Mouse (Mus musculus) kidney, postnatal 4 days (tissue): ENCODE measurements around the gene Cckbr.
A peak's percentile ranks its signal among the peaks of the same experiment; 100 is the strongest.

Experiments
- DNase-seq, 2 experiments: peaks; one replicate each; pipeline ENCODE4 v3.0.0; 2021; ENCODE audit warnings: mixed read lengths in 2 of 2

Gene Cckbr

GRCm38 (mm10) chr7:105425424-105426043, at the start of gene Cckbr:
Cckbr (plus strand) TSS chr7:105425731.
- DNase-seq = peak; percentile 42 to 53

DNA sequence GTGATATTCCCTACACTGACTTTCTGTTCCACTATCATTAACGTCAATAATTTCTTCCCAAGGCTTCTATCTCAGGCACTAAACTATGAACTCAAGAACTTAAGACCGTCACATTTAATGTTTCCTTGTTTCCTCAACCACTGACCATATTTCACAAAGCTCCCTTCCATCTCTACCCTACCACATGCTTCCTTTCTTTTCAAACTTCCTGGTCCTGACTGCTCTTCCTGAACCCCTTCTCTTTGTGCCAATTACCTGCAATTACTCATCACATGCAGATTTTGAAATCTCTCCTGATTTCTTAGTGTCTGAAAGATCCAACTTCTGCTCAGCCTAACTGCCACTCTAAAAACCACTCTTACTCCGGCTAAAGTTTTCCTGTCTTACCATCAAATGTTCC, 45.2 kb upstream of the Cckbr start:
- DNase-seq = no peak

- no peak for DNase-seq
These were observed 37.8 kb upstream of the Cckbr start for GRCm38 (mm10) chr7:105387696-105388095.

DNA sequence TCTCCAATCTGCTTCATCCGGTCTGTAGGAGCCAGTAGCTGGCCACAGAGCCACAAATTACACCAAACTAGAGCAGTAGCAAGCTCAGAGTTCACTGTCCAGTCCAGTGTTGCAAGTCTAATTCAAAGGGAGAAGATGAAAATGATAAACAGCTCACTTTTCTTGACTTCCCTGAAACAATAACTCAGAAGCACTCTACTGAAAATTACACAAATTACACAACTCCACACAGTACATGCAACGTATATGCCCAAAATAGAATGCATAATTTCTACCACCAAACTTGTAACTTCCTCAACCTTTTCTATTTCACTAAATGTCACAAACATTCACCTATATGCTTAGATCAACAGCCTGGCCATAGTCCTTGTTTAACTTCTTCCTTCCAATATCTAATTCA, 35.3 kb upstream of the Cckbr start:
- no peak for DNase-seq

DNA sequence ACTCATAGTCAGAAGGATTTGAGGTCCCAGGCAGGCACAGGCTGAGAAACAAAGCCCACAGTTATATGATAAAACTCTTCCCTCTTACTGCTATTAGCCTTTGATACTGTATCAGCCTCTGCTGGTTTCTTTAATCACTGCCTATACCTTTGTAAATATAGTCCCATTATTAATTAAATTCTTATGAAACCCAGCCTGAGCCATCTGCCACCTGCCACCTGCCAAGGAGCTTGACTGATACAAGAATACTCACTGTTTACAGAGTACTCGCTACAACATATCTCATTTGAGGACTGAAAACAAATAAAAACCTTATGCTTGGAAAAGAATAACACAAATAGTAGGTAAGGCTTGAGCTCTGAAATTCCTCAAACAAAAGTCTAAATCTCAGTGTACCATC, 30.9 kb upstream of the Cckbr start:
- no peak for DNase-seq

- no peak for DNase-seq
These were observed 30.3 kb upstream of the Cckbr start for GRCm38 (mm10) chr7:105395131-105395820.

GRCm38 (mm10) chr7:105396126-105396525, 29.4 kb upstream of the Cckbr start:
- no peak for DNase-seq

DNA sequence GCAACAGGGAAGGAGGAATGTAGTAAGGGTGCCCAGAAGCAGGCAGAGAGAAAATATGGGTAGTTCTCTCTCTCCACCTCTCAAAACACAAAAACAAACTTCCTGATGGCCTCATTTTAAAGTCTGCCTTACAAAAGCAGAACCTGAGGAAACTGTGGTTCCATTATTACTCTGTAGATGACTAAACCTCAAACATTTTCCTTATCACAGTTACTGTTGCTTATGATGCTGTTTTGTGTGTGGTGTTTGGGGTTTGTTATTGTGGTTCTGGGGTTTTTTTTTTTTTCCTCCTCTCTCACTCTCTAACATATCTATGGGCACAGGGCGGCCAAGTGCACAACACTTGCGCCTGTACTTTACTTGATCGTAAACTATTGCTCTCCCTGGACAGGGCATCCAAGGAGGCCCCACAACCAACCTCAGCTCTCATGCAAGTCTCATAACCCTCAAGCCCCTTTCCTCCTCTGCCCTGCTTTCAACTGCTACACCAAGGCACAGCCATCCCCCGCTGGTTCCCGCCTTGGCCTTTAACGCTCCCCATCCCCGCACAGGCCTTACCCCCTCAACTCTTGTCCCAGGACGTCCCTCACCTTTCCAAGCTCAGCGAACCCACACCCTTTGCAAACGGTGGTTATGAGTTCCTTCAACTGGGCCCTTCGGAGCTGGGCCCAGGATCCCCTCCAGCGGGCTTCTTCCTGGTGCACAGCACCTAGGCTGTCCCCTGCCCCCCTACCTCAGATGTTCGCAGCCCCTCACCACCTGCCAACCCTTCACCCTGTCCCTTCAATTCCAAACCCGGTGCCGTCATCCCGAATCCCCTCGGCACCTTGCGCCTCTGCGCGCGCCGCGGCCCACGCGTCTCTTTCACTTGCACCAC, 26.2 kb upstream of the Cckbr start:
- no peak for DNase-seq

DNA sequence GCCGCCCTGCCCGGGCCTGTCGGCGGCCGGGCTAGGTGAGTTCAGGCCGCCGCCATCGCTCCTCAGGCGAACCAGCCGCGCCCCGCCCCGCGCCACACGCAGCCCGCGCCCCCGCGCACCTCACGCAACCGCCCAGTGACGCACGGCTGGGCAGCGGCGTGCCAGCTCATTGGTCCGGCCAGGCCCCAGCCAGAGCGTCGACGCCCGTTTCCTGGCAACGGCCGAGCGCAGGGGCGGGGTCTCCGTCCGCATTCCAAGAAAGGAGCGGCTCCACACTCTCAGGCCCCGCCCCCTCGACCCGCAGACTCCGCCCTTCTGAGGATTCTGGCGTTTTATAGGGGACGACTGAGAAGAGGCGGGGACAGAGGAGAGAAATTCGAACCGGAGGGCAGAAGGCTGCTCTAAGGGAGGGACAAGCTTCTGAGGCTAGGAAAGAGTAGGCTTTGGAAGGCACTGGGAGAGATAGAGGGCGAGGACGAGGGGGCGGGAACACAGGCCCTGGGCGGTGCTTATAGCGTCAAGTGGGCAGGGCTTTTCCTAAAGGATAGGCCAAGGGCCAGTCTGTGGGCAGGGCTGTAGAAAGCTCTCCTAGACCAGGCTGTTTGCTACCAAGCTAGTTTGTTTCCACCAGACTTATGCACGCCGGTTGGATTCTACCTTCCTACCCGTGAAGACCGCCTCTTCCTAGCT, 25.5 kb upstream of the Cckbr start, which contains the start of gene Fam160a2:
Fam160a2 (minus strand) TSS at position 120 of the 690 bp plus-strand sequence.
- peak; percentile 100 for DNase-seq

DNA sequence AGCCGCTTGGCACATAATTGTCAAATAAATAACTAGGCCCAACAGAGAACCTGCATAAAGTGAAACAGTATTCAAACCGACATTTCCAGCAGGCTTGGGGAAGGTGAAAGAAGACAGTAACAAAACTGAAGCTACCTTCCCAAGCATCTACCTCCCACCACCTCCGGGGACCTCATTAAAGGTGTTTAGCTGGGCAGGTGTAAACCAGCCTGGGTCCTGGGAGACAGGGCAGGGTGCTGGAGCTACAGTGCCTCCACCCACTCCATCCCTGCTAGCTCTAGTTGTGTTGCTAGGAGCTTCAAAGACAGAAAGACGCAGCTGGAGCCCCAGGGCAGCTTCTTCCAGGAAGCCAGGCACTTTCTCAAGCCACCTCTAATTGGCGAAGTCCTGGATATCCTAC, 21.3 kb upstream of the Cckbr start, which contains the start of gene Cnga4:
Cnga4 (plus strand) TSS at position 301 of the 400 bp plus-strand sequence.
- DNase-seq = no peak

GRCm38 (mm10) chr7:105406322-105406721, 19.2 kb upstream of the Cckbr start:
- no peak for DNase-seq

DNA sequence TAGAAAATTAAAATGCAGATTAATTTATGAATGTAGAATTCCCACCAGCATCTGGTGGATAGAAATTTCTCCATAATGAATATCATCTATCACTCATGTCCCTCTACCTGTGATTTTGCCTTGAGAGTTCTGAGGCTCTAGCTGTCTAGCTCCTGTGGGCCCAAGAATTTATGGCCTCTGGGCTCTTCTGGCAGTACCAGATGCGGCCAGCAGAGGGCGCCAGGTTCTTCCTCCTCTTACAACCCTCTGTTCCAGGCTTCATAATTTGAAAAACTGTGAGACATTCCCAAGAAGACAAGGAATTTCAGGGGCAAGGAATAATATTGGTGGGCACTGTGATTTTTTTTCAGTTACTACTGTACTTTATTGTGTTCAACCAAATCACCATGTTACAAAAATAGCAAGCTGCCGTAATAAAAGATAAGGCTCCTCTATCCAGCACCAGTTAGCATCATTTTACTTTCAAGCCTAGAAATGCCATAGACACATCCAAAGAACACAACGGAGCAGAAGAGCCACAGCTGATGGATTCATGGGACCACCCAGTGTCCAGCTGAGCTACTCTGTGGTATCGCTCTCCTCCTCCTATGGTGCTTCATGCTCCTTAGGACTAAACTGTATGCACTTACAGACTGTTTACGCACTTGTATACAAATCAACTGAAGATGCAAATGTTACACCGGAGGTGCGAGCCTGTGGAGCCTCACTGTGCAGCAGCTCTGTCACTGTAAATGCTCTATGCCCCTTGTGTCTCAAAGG, 13.5 kb upstream of the Cckbr start:
- peak; percentile 88 for DNase-seq

GRCm38 (mm10) chr7:105414385-105414784, 11.1 kb upstream of the Cckbr start:
- no peak for DNase-seq

GRCm38 (mm10) chr7:105416529-105416928, 9.0 kb upstream of the Cckbr start:
- DNase-seq = no peak

GRCm38 (mm10) chr7:105418106-105418505, 7.4 kb upstream of the Cckbr start:
- DNase-seq = no peak

DNA sequence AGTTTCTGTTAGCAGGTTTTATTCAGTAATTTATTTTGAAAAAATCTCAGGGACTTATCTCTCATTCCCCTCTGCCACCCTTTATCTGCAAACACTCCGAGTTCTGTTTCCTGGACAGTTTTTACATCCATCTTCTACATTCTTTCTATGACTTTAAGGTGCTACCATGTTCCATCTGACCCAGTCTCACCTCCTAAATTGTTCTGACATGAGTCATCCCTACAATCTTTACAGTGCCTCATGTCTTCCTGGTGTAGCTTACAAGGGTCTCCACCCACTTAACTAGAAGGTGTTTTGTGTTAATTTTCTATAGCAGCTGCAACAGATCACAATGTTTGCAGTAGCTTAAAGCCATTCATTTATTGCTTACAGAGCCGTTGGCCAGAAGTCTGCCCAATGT, 4.6 kb upstream of the Cckbr start:
- DNase-seq = no peak

- DNase-seq = no peak
These were observed 1.2 kb upstream of the Cckbr start for GRCm38 (mm10) chr7:105424368-105424767.

GRCm38 (mm10) chr7:105426051-105426450, 520 bp downstream of the Cckbr start:
- no peak for DNase-seq

DNA sequence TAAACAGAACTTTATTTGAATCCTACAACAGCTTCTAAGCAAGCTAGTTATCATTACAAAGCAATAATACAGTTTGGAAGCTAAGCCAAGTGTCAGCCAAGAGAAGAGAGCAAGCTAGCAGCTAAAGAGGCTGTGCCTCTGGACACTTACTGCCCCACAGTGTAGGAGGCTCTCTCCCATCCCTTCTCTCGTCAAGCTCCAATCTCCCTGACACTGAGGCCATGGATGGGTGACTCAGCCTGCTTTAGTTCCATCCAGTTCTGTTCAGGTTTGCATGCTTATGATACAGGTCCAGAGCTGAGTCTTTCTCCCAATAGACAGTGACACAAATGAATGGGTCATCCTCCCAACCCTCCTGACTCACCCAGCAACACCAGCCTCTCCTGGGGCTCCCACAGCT, 6.5 kb downstream of the Cckbr start:
- DNase-seq = no peak

- no peak for DNase-seq
These were observed 8.3 kb downstream of the Cckbr start for GRCm38 (mm10) chr7:105433859-105434258.

- no peak for DNase-seq
These were observed 9.3 kb downstream of the Cckbr start for GRCm38 (mm10) chr7:105434798-105435197.
